Mouse (Mus musculus) intestine, embryonic 14.5 days (tissue): ENCODE data around the gene Stim2. TPM values are rescaled to one million over a fixed set of nuclear protein-coding genes. Genes with fewer than 3 reads are reported as not detected.

Experiments
- ATAC-seq: fragments of 200-750 bp; cut with Nextera tagmentation; replicated peaks from 2 replicates; pipeline ENCODE4 v1.8.0; 2017; ENCODE audit warnings: low read depth, moderate number of reproducible peaks, moderate TSS enrichment, moderate library complexity; ENCODE audit not compliant: low FRiP score, low TSS enrichment
- DNase-seq: peaks from one replicate; pipeline ENCODE4 v3.0.0-alpha.2; 2018; ENCODE audit warnings: low spot score
- H3K27ac ChIP-seq: fragments of 300-500 bp; sonication (generic); 2 replicates; pipeline ENCODE4 v1.5.1; 2014; ENCODE audit warnings: low read depth, mild to moderate bottlenecking, control low read depth
- H3K27me3 ChIP-seq: fragments of 300-500 bp; sonication (generic); replicated peaks from 2 replicates; pipeline ENCODE4 v1.6.1; 2014; ENCODE audit warnings: low read length, control low read depth; ENCODE audit not compliant: control insufficient read depth, insufficient read depth
- H3K36me3 ChIP-seq: fragments of 300-500 bp; sonication (generic); 2 replicates; pipeline ENCODE4 v1.6.1; 2014; ENCODE audit warnings: low read length, control low read depth; ENCODE audit not compliant: control insufficient read depth, insufficient read depth
- H3K4me1 ChIP-seq: fragments of 300-500 bp; sonication (generic); replicated peaks from 2 replicates; pipeline ENCODE4 v1.6.1; 2014; ENCODE audit warnings: low read length, control low read depth, mixed read lengths; ENCODE audit not compliant: control insufficient read depth, insufficient read depth
- H3K4me2 ChIP-seq: fragments of 300-500 bp; sonication (generic); 2 replicates; pipeline ENCODE4 v1.6.1; 2014; ENCODE audit warnings: low read length
- H3K4me3 ChIP-seq: fragments of 300-500 bp; sonication (generic); 2 replicates; pipeline ENCODE4 v1.5.1; 2014; ENCODE audit warnings: low read depth, low read length, control low read depth, mixed read lengths
- H3K9ac ChIP-seq: fragments of 300-500 bp; sonication (generic); 2 replicates; pipeline ENCODE4 v1.6.1; 2014; ENCODE audit warnings: mild to moderate bottlenecking, low read length
- H3K9me3 ChIP-seq: fragments of 300-500 bp; sonication (generic); 2 replicates; pipeline ENCODE4 v1.6.1; 2016; ENCODE audit warnings: low read length, control low read depth; ENCODE audit not compliant: control insufficient read depth
- WGBS: fragments of 180-500 bp; shearing (Covaris S2); extraction: QIAGEN DNeasy Blood & Tissue Kit; methylation state at CpG from one replicate; pipeline ENCODE4 v1.1.7; 2014; 5-methylcytosine and 5-hydroxymethylcytosine counted together
- polyA plus RNA-seq: library from polyadenylated mRNA; unstranded; fragments of >200 nt; fragmentation: Nextera tagmentation; extraction: Ambion mirVana; gene quantifications from 2 replicates; pipeline ENCODE4 v1.2.1, GENCODE M21; 2014

Gene Stim2
- polyA plus RNA-seq, 1 experiment from 2014 or later = 19.9 TPM

GRCm38 (mm10) chr5:53983358-53983757 lies 14.9 kb upstream of the Stim2 start:
- Histone ChIP-seq H3K27me3 (no peaks in the 10 kb centered on the region), H3K4me2 (no peak overlapping the region), H3K27ac (no peak overlapping the region), H3K9me3 (no peaks in the 10 kb centered on the region), H3K9ac (no peak overlapping the region), H3K4me3 (no peak overlapping the region), H3K36me3 (no peaks in the 10 kb centered on the region), H3K4me1 (no peaks in the 10 kb centered on the region)
- ATAC-seq (no peak), DNase-seq (no peak)
- 92% methylated on average over 4 of the region's 4 CpGs for WGBS

GRCm38 (mm10) chr5:53985632-53986031 lies 12.7 kb upstream of the Stim2 start:
- no peaks in the 10 kb centered on the region for H3K9me3 ChIP-seq
- no peak overlapping the region for H3K4me3 ChIP-seq
- DNase-seq = no peak
- no peaks in the 10 kb centered on the region for H3K4me1 ChIP-seq
- no peaks in the 10 kb centered on the region for H3K27me3 ChIP-seq
- no peak overlapping the region for H3K9ac ChIP-seq
- H3K36me3 ChIP-seq = no peaks in the 10 kb centered on the region
- H3K27ac ChIP-seq = no peak overlapping the region
- no peak for ATAC-seq
- WGBS = 79% methylated on average over 3 of the region's 3 CpGs
- no peak overlapping the region for H3K4me2 ChIP-seq

- Histone ChIP-seq H3K9ac (no peak overlapping the region), H3K4me1 (no peaks in the 10 kb centered on the region), H3K4me2 (no peak overlapping the region), H3K36me3 (no peaks in the 10 kb centered on the region), H3K9me3 (no peaks in the 10 kb centered on the region), H3K27ac (no peak overlapping the region), H3K4me3 (no peak overlapping the region), H3K27me3 (no peaks in the 10 kb centered on the region)
- no peak for ATAC-seq
- no peak for DNase-seq
- WGBS = 100% methylated on average over 1 of the region's 1 CpGs
These were observed 10.8 kb upstream of the Stim2 start for GRCm38 (mm10) chr5:53987496-53987895.

GRCm38 (mm10) chr5:53988053-53988452 lies 10.2 kb upstream of the Stim2 start:
- Histone ChIP-seq H3K36me3 (no peaks in the 10 kb centered on the region), H3K27me3 (no peaks in the 10 kb centered on the region), H3K27ac (no peak overlapping the region), H3K9ac (no peak overlapping the region), H3K9me3 (no peaks in the 10 kb centered on the region), H3K4me1 (no peaks in the 10 kb centered on the region), H3K4me3 (no peak overlapping the region), H3K4me2 (no peak overlapping the region)
- ATAC-seq = no peak
- WGBS = 51% methylated on average over 1 of the region's 1 CpGs
- DNase-seq = no peak

GRCm38 (mm10) chr5:53992616-53993015 lies 5.7 kb upstream of the Stim2 start:
- DNase-seq (no peak), ATAC-seq (no peak)
- no peak overlapping the region for H3K9ac ChIP-seq
- H3K27ac ChIP-seq = no peak overlapping the region
- H3K4me2 ChIP-seq = no peak overlapping the region
- no peaks in the 10 kb centered on the region for H3K27me3 ChIP-seq
- H3K4me3 ChIP-seq = no peak overlapping the region
- no peaks in the 10 kb centered on the region for H3K9me3 ChIP-seq
- peaks cover 3% of the 10 kb centered on the region; the same call in 1 of the 2 replicates for H3K4me1 ChIP-seq
- 79% methylated on average over 7 of the region's 7 CpGs for WGBS
- H3K36me3 ChIP-seq = no peaks in the 10 kb centered on the region

GRCm38 (mm10) chr5:53994576-53994975 lies 3.7 kb upstream of the Stim2 start:
- H3K9me3 ChIP-seq = no peaks in the 10 kb centered on the region
- ATAC-seq (no peak), DNase-seq (no peak)
- no peak overlapping the region for H3K27ac ChIP-seq
- peak overlapping the region; percentile 97 for H3K4me2 ChIP-seq
- 55% methylated on average over 4 of the region's 4 CpGs for WGBS
- 0 out of 2 replicates have a peak overlapping the region, but pooled peaks have one; percentile 52 for H3K4me3 ChIP-seq
- no peaks in the 10 kb centered on the region for H3K36me3 ChIP-seq
- no peak overlapping the region for H3K9ac ChIP-seq
- H3K27me3 ChIP-seq = no peaks in the 10 kb centered on the region
- peaks cover 5% of the 10 kb centered on the region for H3K4me1 ChIP-seq

GRCm38 (mm10) chr5:53995316-53995715 lies 3.0 kb upstream of the Stim2 start:
- no peaks in the 10 kb centered on the region for H3K9me3 ChIP-seq
- H3K4me3 ChIP-seq = peak overlapping the region; percentile 52
- WGBS = under 1% methylated on average over 34 of the region's 34 CpGs
- no peak overlapping the region for H3K27ac ChIP-seq
- H3K36me3 ChIP-seq = no peaks in the 10 kb centered on the region
- H3K4me2 ChIP-seq = peak overlapping the region; percentile 97
- DNase-seq = peak; percentile 76
- H3K4me1 ChIP-seq = peaks cover 12% of the 10 kb centered on the region
- H3K27me3 ChIP-seq = no peaks in the 10 kb centered on the region
- H3K9ac ChIP-seq = peak overlapping the region; percentile 53
- peak; percentile 8; the same call in 1 of the 2 replicates for ATAC-seq

GRCm38 (mm10) chr5:53996822-53997221 lies 1.5 kb upstream of the Stim2 start:
- H3K36me3 ChIP-seq = no peaks in the 10 kb centered on the region
- no peak overlapping the region for H3K27ac ChIP-seq
- H3K9me3 ChIP-seq = no peaks in the 10 kb centered on the region
- no peak overlapping the region for H3K9ac ChIP-seq
- 86% methylated on average over 6 of the region's 6 CpGs for WGBS
- H3K27me3 ChIP-seq = no peaks in the 10 kb centered on the region
- H3K4me3 ChIP-seq = no peak overlapping the region
- peaks cover 19% of the 10 kb centered on the region for H3K4me1 ChIP-seq
- DNase-seq (no peak), ATAC-seq (no peak)
- no peak overlapping the region for H3K4me2 ChIP-seq

GRCm38 (mm10) chr5:53998743-53999460 lies 603 bp downstream of the Stim2 start:
- peak overlapping the region; percentile 86 for H3K27ac ChIP-seq
- no peaks in the 10 kb centered on the region for H3K9me3 ChIP-seq
- peak overlapping the region; percentile 84 for H3K9ac ChIP-seq
- under 1% methylated on average over 73 of the region's 76 CpGs for WGBS
- DNase-seq (peak; percentile 86), ATAC-seq (peak; percentile 51)
- peak overlapping the region; percentile 72 for H3K4me2 ChIP-seq
- peaks cover 19% of the 10 kb centered on the region for H3K4me1 ChIP-seq
- H3K36me3 ChIP-seq = no peaks in the 10 kb centered on the region
- no peaks in the 10 kb centered on the region for H3K27me3 ChIP-seq
- H3K4me3 ChIP-seq = peak overlapping the region; percentile 61
